Mouse (Mus musculus) heart, postnatal 0 days (tissue): ENCODE data around the gene Lipa. TPM values are rescaled to one million over a fixed set of nuclear protein-coding genes. Genes with fewer than 3 reads are reported as not detected.

ENCODE experiments used
- ATAC-seq: fragments of 200-750 bp; cut with Nextera tagmentation; 2 replicates; pipeline ENCODE4 v1.8.0; 2017; ENCODE audit warnings: low read depth, moderate number of reproducible peaks, moderate library complexity; ENCODE audit not compliant: insufficient read depth
- DNase-seq: peaks from one replicate; pipeline ENCODE4 v3.0.0-alpha.2; 2016; ENCODE audit warnings: low spot score
- H3K27ac ChIP-seq: fragments of 300-500 bp; sonication (generic); 2 replicates; pipeline ENCODE4 v1.5.1; 2014; ENCODE audit warnings: low read depth, mild to moderate bottlenecking
- H3K27me3 ChIP-seq: fragments of 300-500 bp; sonication (generic); 2 replicates; pipeline ENCODE4 v1.6.1; 2014; ENCODE audit warnings: low read length, mixed read lengths; ENCODE audit not compliant: control insufficient read depth, insufficient read depth
- H3K36me3 ChIP-seq: fragments of 300-500 bp; sonication (generic); replicated peaks from 2 replicates; pipeline ENCODE4 v1.6.1; 2014; ENCODE audit warnings: low read length, mixed read lengths; ENCODE audit not compliant: control insufficient read depth, insufficient read depth
- H3K4me1 ChIP-seq: fragments of 300-500 bp; sonication (generic); 2 replicates; pipeline ENCODE4 v1.6.1; 2014; ENCODE audit warnings: antibody characterized with exemption; ENCODE audit not compliant: control insufficient read depth, insufficient read depth
- H3K4me2 ChIP-seq: fragments of 300-500 bp; sonication (generic); 2 replicates; pipeline ENCODE4 v1.6.1; 2014; ENCODE audit warnings: low read depth, mild to moderate bottlenecking, low read length, moderate library complexity
- H3K4me3 ChIP-seq: fragments of 300-500 bp; sonication (generic); 2 replicates; pipeline ENCODE4 v1.5.1; 2014; ENCODE audit warnings: low read depth, low read length
- H3K9ac ChIP-seq: fragments of 300-500 bp; sonication (generic); replicated peaks from 2 replicates; pipeline ENCODE4 v1.6.1; 2014; ENCODE audit warnings: low read depth, low read length, mixed read lengths
- H3K9me3 ChIP-seq: fragments of 300-500 bp; sonication (generic); replicated peaks from 2 replicates; pipeline ENCODE4 v1.6.1; 2016; ENCODE audit warnings: low read length; ENCODE audit not compliant: control insufficient read depth
- CTCF ChIP-seq: IDR thresholded peaks from 2 replicates; pipeline ENCODE4 v1.5.1; 2016; ENCODE audit warnings: antibody characterized with exemption, control low read depth, low read depth
- EP300 ChIP-seq: IDR thresholded peaks from 2 replicates; pipeline ENCODE4 v1.6.1; 2016; ENCODE audit warnings: antibody characterized with exemption, low read depth
- WGBS: fragments of 180-500 bp; shearing (Covaris S2); extraction: QIAGEN DNeasy Blood & Tissue Kit; methylation state at CpG from one replicate; pipeline ENCODE4 v1.1.7; 2014; 5-methylcytosine and 5-hydroxymethylcytosine counted together
- polyA plus RNA-seq: library from polyadenylated mRNA; unstranded; fragments of >200 nt; fragmentation: Nextera tagmentation; extraction: Ambion mirVana; gene quantifications from 2 replicates; pipeline ENCODE4 v1.2.1, GENCODE M21; 2015
- total RNA-seq: library from RNA; depleted of rRNA; stranded (reverse); fragments of >200 nt; gene quantifications from 2 replicates; pipeline ENCODE4 v1.2.3, GENCODE M21; 2014; ENCODE audit warnings: low replicate concordance

Gene Lipa
- total and polyA plus RNA-seq, 2 experiments from 2014 or later = 16.8 to 30.2 TPM

GRCm38 (mm10) chr19:34521361-34521760, 5.9 kb downstream of the Lipa start:
- 57% methylated on average over 2 of the region's 2 CpGs for WGBS
- no peak for ATAC-seq

GRCm38 (mm10) chr19:34520051-34520450, 7.2 kb downstream of the Lipa start:
- no peak overlapping the region for H3K27ac ChIP-seq
- H3K4me3 ChIP-seq = no peak overlapping the region
- TF ChIP-seq CTCF (no peak), EP300 (no peak)
- DNase-seq = no peak
- no peak overlapping the region for H3K9ac ChIP-seq
- H3K4me2 ChIP-seq = no peak overlapping the region
- 70% methylated on average over 4 of the region's 4 CpGs for WGBS
- H3K9me3 ChIP-seq = no peaks in the 10 kb centered on the region
- H3K4me1 ChIP-seq = peaks cover 10% of the 10 kb centered on the region; the same call in 1 of the 2 replicates
- peaks cover 20% of the 10 kb centered on the region; the same call in 1 of the 2 replicates for H3K36me3 ChIP-seq
- no peak for ATAC-seq
- H3K27me3 ChIP-seq = no peaks in the 10 kb centered on the region

More at GRCm38 (mm10) chr19:34521361-34521760, 5.9 kb downstream of the Lipa start:
- TF ChIP-seq CTCF (no peak), EP300 (no peak)
- Histone ChIP-seq H3K9me3 (no peaks in the 10 kb centered on the region), H3K4me3 (no peak overlapping the region), H3K27ac (no peak overlapping the region), H3K36me3 (peaks cover 20% of the 10 kb centered on the region; the same call in 1 of the 2 replicates), H3K4me2 (no peak overlapping the region), H3K27me3 (no peaks in the 10 kb centered on the region), H3K9ac (no peak overlapping the region), H3K4me1 (peaks cover 8% of the 10 kb centered on the region; the same call in 1 of the 2 replicates)
- no peak for DNase-seq

GRCm38 (mm10) chr19:34519646-34520045, 7.6 kb downstream of the Lipa start:
- H3K27me3 ChIP-seq = no peaks in the 10 kb centered on the region
- H3K4me2 ChIP-seq = no peak overlapping the region
- TF ChIP-seq CTCF (no peak), EP300 (no peak)
- peaks cover 20% of the 10 kb centered on the region; the same call in 1 of the 2 replicates for H3K36me3 ChIP-seq
- H3K27ac ChIP-seq = no peak overlapping the region
- peaks cover 10% of the 10 kb centered on the region; the same call in 1 of the 2 replicates for H3K4me1 ChIP-seq
- WGBS = 84% methylated on average over 3 of the region's 3 CpGs
- H3K9me3 ChIP-seq = no peaks in the 10 kb centered on the region
- DNase-seq (no peak), ATAC-seq (no peak)
- H3K4me3 ChIP-seq = no peak overlapping the region
- H3K9ac ChIP-seq = no peak overlapping the region

- Histone ChIP-seq H3K36me3 (peaks cover 20% of the 10 kb centered on the region; the same call in 1 of the 2 replicates), H3K4me1 (peaks cover 10% of the 10 kb centered on the region; the same call in 1 of the 2 replicates), H3K27me3 (no peaks in the 10 kb centered on the region), H3K9ac (no peak overlapping the region), H3K4me2 (no peak overlapping the region), H3K9me3 (no peaks in the 10 kb centered on the region), H3K27ac (no peak overlapping the region), H3K4me3 (no peak overlapping the region)
- 66% methylated on average over 3 of the region's 3 CpGs for WGBS
- DNase-seq = no peak
- ATAC-seq = no peak
- TF ChIP-seq EP300 (no peak), CTCF (no peak)
Observed at GRCm38 (mm10) chr19:34518786-34519185, 8.5 kb downstream of the Lipa start.

GRCm38 (mm10) chr19:34517812-34518594, 9.3 kb downstream of the Lipa start:
- Histone ChIP-seq H3K9me3 (no peaks in the 10 kb centered on the region), H3K36me3 (peaks cover 20% of the 10 kb centered on the region; the same call in 1 of the 2 replicates), H3K4me1 (peaks cover 10% of the 10 kb centered on the region; the same call in 1 of the 2 replicates), H3K27ac (no peak overlapping the region), H3K9ac (no peak overlapping the region), H3K4me2 (no peak overlapping the region), H3K4me3 (no peak overlapping the region), H3K27me3 (no peaks in the 10 kb centered on the region)
- TF ChIP-seq EP300 (no peak), CTCF (no peak)
- 87% methylated on average over 13 of the region's 13 CpGs for WGBS
- DNase-seq (no peak), ATAC-seq (no peak)
